Mouse (Mus musculus) effector memory CD4-positive, alpha-beta T cell, adult 7 months (primary cell): ENCODE results near the gene Gm30302. TPM values are rescaled to one million over a fixed set of nuclear protein-coding genes. Genes with fewer than 3 reads are reported as not detected.

Experiments used
- polyA plus RNA-seq: library from polyadenylated mRNA; unstranded; fragments of 100-300 nt; shearing (Covaris generic); gene quantifications from one replicate; pipeline ENCODE4 v1.2.1, GENCODE M21; 2017

Gene Gm30302
- polyA plus RNA-seq, result not detected

GRCm38 (mm10) chr13:49798901-49799300 lies at the start of gene Gm30302:
TSS of gene Gm30302 (minus strand) at chr13:49799001.

Other genes starting within 250 kb of the Gm30302 start
- gene Omd, start 216.5 kb downstream of the Gm30302 start, polyA plus RNA-seq, result 0.33 TPM
- gene Ogn, start 191.0 kb downstream of the Gm30302 start, polyA plus RNA-seq, result 0.44 TPM
- 0.91 TPM for gene Cenpp, start 146.2 kb downstream of the Gm30302 start, polyA plus RNA-seq
- gene Nol8, start 145.9 kb downstream of the Gm30302 start, polyA plus RNA-seq, result 33.9 TPM
- gene Iars, start 116.9 kb downstream of the Gm30302 start, polyA plus RNA-seq, result 39.3 TPM